Mouse (Mus musculus) midbrain, embryonic 14.5 days (tissue): ENCODE data around the gene Morc2a. TPM values are rescaled to one million over a fixed set of nuclear protein-coding genes. Genes with fewer than 3 reads are reported as not detected.

Experiments
- ATAC-seq: fragments of 200-750 bp; cut with Nextera tagmentation; 2 replicates; pipeline ENCODE4 v1.8.0; 2017; ENCODE audit warnings: moderate number of reproducible peaks, moderate library complexity; ENCODE audit not compliant: low FRiP score, low TSS enrichment
- DNase-seq: peaks from one replicate; pipeline ENCODE4 v3.0.0-alpha.2; 2015
- H3K27ac ChIP-seq: fragments of 300-500 bp; sonication (generic); replicated peaks from 2 replicates; pipeline ENCODE4 v1.5.1; 2014; ENCODE audit warnings: mild to moderate bottlenecking, low read depth, low read length, moderate library complexity
- H3K27me3 ChIP-seq: fragments of 300-500 bp; sonication (generic); 2 replicates; pipeline ENCODE4 v1.6.1; 2014; ENCODE audit warnings: low read length, control low read depth, mixed read lengths; ENCODE audit not compliant: control insufficient read depth, insufficient read depth
- H3K36me3 ChIP-seq: fragments of 300-500 bp; sonication (generic); 2 replicates; pipeline ENCODE4 v1.6.1; 2014; ENCODE audit warnings: low read length, control low read depth; ENCODE audit not compliant: control insufficient read depth, insufficient read depth
- H3K4me1 ChIP-seq: fragments of 300-500 bp; sonication (generic); 2 replicates; pipeline ENCODE4 v1.6.1; 2014; ENCODE audit warnings: mild to moderate bottlenecking, antibody characterized with exemption, low read length, control low read depth; ENCODE audit not compliant: control insufficient read depth, insufficient read depth
- H3K4me2 ChIP-seq: fragments of 300-500 bp; sonication (generic); 2 replicates; pipeline ENCODE4 v1.6.1; 2014; ENCODE audit warnings: mild to moderate bottlenecking, low read length, moderate library complexity
- H3K4me3 ChIP-seq: fragments of 300-500 bp; sonication (generic); replicated peaks from 2 replicates; pipeline ENCODE4 v1.5.1; 2014; ENCODE audit warnings: low read depth, low read length
- H3K9ac ChIP-seq: fragments of 300-500 bp; sonication (generic); replicated peaks from 2 replicates; pipeline ENCODE4 v1.6.1; 2014; ENCODE audit warnings: mild to moderate bottlenecking, low read length, moderate library complexity
- H3K9me3 ChIP-seq: fragments of 300-500 bp; sonication (generic); 2 replicates; pipeline ENCODE4 v1.6.1; 2016; ENCODE audit warnings: low read length, control low read depth, mixed read lengths; ENCODE audit not compliant: control insufficient read depth
- WGBS: fragments of 180-500 bp; shearing (Covaris S2); extraction: QIAGEN DNeasy Blood & Tissue Kit; methylation state at CpG from one replicate; pipeline ENCODE4 v1.1.7; 2014; 5-methylcytosine and 5-hydroxymethylcytosine counted together
- polyA plus RNA-seq: library from polyadenylated mRNA; unstranded; fragments of >200 nt; fragmentation: Nextera tagmentation; extraction: Ambion mirVana; gene quantifications from 2 replicates; pipeline ENCODE4 v1.2.1, GENCODE M21; 2014

Morc2a gene
- polyA plus RNA-seq, 1 experiment from 2014 or later: 32.1 TPM

- H3K4me2 ChIP-seq: no peak overlapping the region
- H3K27ac ChIP-seq: no peak overlapping the region
- H3K27me3 ChIP-seq: no peaks in the 10 kb centered on the region
- no peak overlapping the region for H3K9ac ChIP-seq
- H3K4me1 ChIP-seq: no peaks in the 10 kb centered on the region
- no peak overlapping the region for H3K4me3 ChIP-seq
- peaks cover 94% of the 10 kb centered on the region for H3K36me3 ChIP-seq
- DNase-seq (no peak), ATAC-seq (no peak)
- no peaks in the 10 kb centered on the region for H3K9me3 ChIP-seq
- 93% methylated on average over 2 of the region's 2 CpGs for WGBS
Observed at GRCm38 (mm10) chr11:3686885-3687284, 37.9 kb downstream of the Morc2a start.

- Histone ChIP-seq H3K4me3 (no peak overlapping the region), H3K36me3 (peaks cover 69% of the 10 kb centered on the region), H3K4me1 (no peaks in the 10 kb centered on the region), H3K9me3 (no peaks in the 10 kb centered on the region), H3K27ac (no peak overlapping the region), H3K9ac (no peak overlapping the region), H3K27me3 (no peaks in the 10 kb centered on the region), H3K4me2 (no peak overlapping the region)
- no peak for DNase-seq
- ATAC-seq: no peak
- 88% methylated on average over 2 of the region's 2 CpGs for WGBS
Observed at GRCm38 (mm10) chr11:3691746-3692145, 42.8 kb downstream of the Morc2a start.

- no peak overlapping the region for H3K4me3 ChIP-seq
Observed at GRCm38 (mm10) chr11:3696086-3696616, 47.2 kb downstream of the Morc2a start.

GRCm38 (mm10) chr11:3697441-3697840, 48.5 kb downstream of the Morc2a start:
- H3K27ac ChIP-seq: no peak overlapping the region
- no peaks in the 10 kb centered on the region for H3K9me3 ChIP-seq
- DNase-seq (peak; percentile 23), ATAC-seq (no peak)
- no peak overlapping the region for H3K9ac ChIP-seq
- H3K4me1 ChIP-seq: no peaks in the 10 kb centered on the region
- no peak overlapping the region for H3K4me2 ChIP-seq
- 87% methylated on average over 3 of the region's 3 CpGs for WGBS
- no peak overlapping the region for H3K4me3 ChIP-seq
- peaks cover 17% of the 10 kb centered on the region for H3K36me3 ChIP-seq
- H3K27me3 ChIP-seq: no peaks in the 10 kb centered on the region

More at GRCm38 (mm10) chr11:3696086-3696616, 47.2 kb downstream of the Morc2a start:
- DNase-seq (peak; percentile 4), ATAC-seq (no peak)
- no peaks in the 10 kb centered on the region for H3K27me3 ChIP-seq
- no peaks in the 10 kb centered on the region for H3K9me3 ChIP-seq
- no peak overlapping the region for H3K27ac ChIP-seq
- peaks cover 29% of the 10 kb centered on the region for H3K36me3 ChIP-seq
- no peaks in the 10 kb centered on the region for H3K4me1 ChIP-seq
- 83% methylated on average over 5 of the region's 5 CpGs for WGBS
- no peak overlapping the region for H3K9ac ChIP-seq
- H3K4me2 ChIP-seq: no peak overlapping the region

GRCm38 (mm10) chr11:3703089-3703992, 54.4 kb downstream of the Morc2a start:
- H3K27ac ChIP-seq: no peak overlapping the region
- H3K4me1 ChIP-seq: no peaks in the 10 kb centered on the region
- no peak overlapping the region for H3K9ac ChIP-seq
- no peak overlapping the region for H3K4me2 ChIP-seq
- DNase-seq: no peak
- 74% methylated on average over 7 of the region's 7 CpGs for WGBS
- ATAC-seq: no peak
- no peaks in the 10 kb centered on the region for H3K9me3 ChIP-seq
- H3K4me3 ChIP-seq: no peak overlapping the region
- no peaks in the 10 kb centered on the region for H3K36me3 ChIP-seq
- H3K27me3 ChIP-seq: no peaks in the 10 kb centered on the region

GRCm38 (mm10) chr11:3704404-3704803, 55.4 kb downstream of the Morc2a start:
- ATAC-seq (no peak), DNase-seq (no peak)
- no peak overlapping the region for H3K27ac ChIP-seq
- H3K36me3 ChIP-seq: no peaks in the 10 kb centered on the region
- no peaks in the 10 kb centered on the region for H3K9me3 ChIP-seq
- no peaks in the 10 kb centered on the region for H3K4me1 ChIP-seq
- no peaks in the 10 kb centered on the region for H3K27me3 ChIP-seq
- H3K4me3 ChIP-seq: no peak overlapping the region
- 83% methylated on average over 8 of the region's 8 CpGs for WGBS
- H3K4me2 ChIP-seq: no peak overlapping the region
- no peak overlapping the region for H3K9ac ChIP-seq

- no peaks in the 10 kb centered on the region for H3K4me1 ChIP-seq
- no peak overlapping the region for H3K4me2 ChIP-seq
- DNase-seq (no peak), ATAC-seq (no peak)
- H3K36me3 ChIP-seq: no peaks in the 10 kb centered on the region
- no peak overlapping the region for H3K27ac ChIP-seq
- no peak overlapping the region for H3K4me3 ChIP-seq
- no peak overlapping the region for H3K9ac ChIP-seq
- WGBS: 89% methylated on average over 8 of the region's 8 CpGs
- H3K27me3 ChIP-seq: no peaks in the 10 kb centered on the region
- H3K9me3 ChIP-seq: no peaks in the 10 kb centered on the region
Observed at GRCm38 (mm10) chr11:3707057-3707456, 58.1 kb downstream of the Morc2a start.

- H3K27me3 ChIP-seq: no peaks in the 10 kb centered on the region
- DNase-seq (peak; percentile 29), ATAC-seq (no peak)
- H3K4me3 ChIP-seq: no peak overlapping the region
- H3K4me2 ChIP-seq: no peak overlapping the region
- no peaks in the 10 kb centered on the region for H3K4me1 ChIP-seq
- no peaks in the 10 kb centered on the region for H3K9me3 ChIP-seq
- no peaks in the 10 kb centered on the region for H3K36me3 ChIP-seq
- no peak overlapping the region for H3K27ac ChIP-seq
- WGBS: 77% methylated on average over 14 of the region's 14 CpGs
- H3K9ac ChIP-seq: no peak overlapping the region
Observed at GRCm38 (mm10) chr11:3710203-3710602, 61.2 kb downstream of the Morc2a start.

- WGBS: 46% methylated on average over 15 of the region's 15 CpGs
- DNase-seq: peak; percentile 81
- Histone ChIP-seq H3K9ac (no peak overlapping the region), H3K9me3 (no peaks in the 10 kb centered on the region), H3K36me3 (no peaks in the 10 kb centered on the region), H3K4me3 (no peak overlapping the region), H3K27me3 (no peaks in the 10 kb centered on the region), H3K4me2 (no peak overlapping the region), H3K27ac (no peak overlapping the region), H3K4me1 (no peaks in the 10 kb centered on the region)
- ATAC-seq: peak; percentile 46; the same call in 1 of the 2 replicates
Observed at GRCm38 (mm10) chr11:3714486-3714885, 65.5 kb downstream of the Morc2a start.
